Mouse (Mus musculus): Measurements from ENCODE around the gene P2ry10b.

P2ry10b gene

DNA sequence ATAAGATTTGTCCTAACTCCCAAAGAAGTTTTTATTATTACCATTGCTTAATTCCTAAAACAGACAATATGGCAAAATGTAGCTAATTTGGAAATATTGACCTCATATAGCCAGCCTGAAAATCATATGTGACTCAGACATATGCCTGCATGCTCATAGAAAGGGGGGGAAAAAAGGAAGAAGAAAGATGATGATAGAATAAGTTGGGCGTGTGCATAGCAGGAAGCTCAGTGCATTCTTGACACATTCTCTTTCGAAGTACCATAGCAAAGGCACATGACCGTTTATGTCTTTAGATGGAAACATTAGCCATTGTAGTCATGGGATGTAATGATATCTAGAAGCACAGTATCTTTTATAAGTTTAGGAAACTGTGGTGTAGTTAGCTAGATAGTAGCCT lies at the start of gene P2ry10b:
P2ry10b (plus strand) TSS at position 247 of the 400 bp plus-strand sequence.
- no peak for DNase-seq (ENCODE audit: low spot score in 2 of 2)

DNA sequence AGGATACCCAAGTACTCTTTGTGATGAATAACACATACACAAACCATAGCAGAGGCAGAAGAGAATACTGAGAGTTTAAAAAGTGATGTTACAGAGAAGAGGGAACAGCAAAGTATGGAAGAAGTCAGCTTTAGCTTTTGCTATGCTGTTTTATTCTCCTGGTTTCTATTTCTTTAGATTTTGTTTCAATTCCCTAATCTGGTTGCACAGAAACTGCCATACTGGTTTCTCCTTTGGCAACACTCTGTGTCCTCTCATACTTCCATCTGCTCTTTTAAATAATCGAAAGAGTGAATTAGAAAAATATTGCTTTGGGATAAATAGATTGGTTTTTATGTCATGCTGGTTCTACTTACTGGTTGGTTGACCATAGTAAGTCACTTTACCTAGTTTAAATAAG lies 32.4 kb upstream of the P2ry10b start:
- no peak for DNase-seq (ENCODE audit: low spot score in 2 of 2)

DNA sequence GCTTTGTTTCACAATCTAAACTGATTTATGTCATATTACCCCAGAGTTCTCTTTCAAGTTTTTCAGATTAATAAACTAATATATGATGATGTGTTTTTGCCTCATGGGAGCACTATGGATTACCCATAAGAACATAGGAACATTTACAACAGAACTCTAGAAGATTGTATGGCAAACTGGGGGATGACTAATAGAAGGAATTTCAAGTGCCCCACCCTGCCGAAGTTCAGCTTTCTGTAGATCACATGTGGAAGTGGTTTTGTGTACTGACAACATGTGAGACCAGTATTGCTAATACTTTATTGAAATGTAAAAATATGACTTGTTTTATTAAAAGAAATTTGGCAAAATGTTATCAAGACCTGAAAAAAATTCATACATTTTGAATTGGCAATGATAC lies 31.7 kb upstream of the P2ry10b start:
- DNase-seq (ENCODE audit: low spot score in 2 of 2), result no peak

DNA sequence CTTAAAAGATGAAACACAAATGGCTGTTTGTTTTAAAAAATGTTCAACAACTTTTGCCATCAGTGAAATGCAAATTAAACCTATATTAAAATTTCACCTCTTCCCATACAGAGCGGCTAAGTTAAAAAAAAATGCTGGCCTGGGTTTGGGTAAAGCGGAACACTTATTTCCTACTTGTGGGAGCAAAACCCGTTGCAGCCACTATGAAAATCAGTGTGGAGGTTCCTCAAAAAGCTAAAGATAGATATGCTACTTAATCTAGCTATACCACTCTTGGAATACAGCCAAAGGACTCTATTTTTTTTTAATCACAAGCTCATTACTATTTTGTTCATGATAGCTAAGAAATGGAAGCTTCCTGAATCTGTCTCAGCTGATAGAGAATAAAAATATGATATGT lies 5.5 kb upstream of the P2ry10b start:
- DNase-seq (ENCODE audit: low spot score in 2 of 2), result no peak

DNA sequence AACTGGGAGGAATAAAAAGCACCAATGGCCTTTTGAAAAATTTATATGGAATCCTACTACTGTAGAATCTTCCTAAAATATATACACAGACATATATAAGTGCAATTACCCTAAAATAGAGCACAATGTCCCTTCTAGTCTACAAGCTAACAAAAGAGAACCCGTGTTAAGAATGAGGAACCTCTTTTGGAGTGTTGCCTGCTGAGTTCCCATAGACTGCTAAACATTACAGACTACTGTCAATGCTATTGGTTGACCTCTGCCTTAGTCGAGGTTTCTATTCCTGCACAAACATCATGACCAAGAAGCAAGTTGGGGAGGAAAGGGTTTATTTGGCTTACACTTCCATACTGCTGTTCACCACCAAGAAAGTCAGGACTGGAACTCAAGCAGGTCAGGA lies 4.8 kb upstream of the P2ry10b start:
- DNase-seq (ENCODE audit: low spot score in 2 of 2), result no peak

DNA sequence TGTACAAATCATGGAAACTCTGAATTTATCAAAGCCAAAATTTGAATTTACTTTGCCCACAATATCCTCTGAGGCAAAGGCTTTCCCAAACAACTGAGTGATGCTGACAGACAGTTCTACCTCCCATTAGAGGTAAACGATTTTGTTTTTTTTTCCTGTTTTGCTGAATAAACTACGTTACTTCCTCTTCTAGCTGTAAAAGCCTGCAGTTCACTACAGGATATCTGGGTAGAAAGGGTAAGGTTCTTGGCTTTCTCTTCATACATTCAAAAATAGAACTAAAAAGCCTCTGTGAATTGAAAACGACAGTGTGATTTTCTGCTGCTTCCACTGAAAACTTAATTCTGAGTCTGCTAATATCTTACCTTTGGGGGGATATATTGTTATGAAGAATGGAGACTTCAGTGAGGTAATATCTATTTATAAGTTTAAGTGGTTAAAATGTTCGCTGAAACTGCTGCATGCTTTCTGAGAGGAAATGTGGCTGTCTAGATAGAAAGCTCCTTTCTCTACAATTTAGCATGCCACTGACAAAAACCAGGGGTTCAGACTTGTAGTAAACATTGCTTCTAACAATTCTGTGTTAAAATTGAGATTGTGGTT lies 765 bp downstream of the P2ry10b start:
- no peak for DNase-seq (ENCODE audit: low spot score in 2 of 2)

DNA sequence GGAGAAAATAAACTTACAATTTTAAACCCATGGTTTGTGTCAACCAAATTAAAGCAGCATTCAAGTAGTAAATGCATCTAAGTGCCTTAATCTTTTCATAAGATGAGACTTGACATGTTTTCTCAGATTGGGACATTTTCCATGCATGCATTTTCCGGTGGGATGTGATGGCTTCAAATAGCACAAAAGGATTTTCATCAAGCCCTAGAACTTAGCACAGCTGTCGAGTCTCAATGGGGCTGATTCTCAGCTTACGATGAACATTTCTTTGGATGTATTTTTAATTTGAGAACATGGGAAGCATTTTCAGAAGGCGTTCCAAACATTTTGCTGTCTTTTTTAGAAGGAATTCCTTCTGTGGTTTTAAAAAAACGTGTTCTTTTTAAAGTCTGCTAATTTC lies 1.3 kb downstream of the P2ry10b start:
- no peak for DNase-seq (ENCODE audit: low spot score in 2 of 2)

DNA sequence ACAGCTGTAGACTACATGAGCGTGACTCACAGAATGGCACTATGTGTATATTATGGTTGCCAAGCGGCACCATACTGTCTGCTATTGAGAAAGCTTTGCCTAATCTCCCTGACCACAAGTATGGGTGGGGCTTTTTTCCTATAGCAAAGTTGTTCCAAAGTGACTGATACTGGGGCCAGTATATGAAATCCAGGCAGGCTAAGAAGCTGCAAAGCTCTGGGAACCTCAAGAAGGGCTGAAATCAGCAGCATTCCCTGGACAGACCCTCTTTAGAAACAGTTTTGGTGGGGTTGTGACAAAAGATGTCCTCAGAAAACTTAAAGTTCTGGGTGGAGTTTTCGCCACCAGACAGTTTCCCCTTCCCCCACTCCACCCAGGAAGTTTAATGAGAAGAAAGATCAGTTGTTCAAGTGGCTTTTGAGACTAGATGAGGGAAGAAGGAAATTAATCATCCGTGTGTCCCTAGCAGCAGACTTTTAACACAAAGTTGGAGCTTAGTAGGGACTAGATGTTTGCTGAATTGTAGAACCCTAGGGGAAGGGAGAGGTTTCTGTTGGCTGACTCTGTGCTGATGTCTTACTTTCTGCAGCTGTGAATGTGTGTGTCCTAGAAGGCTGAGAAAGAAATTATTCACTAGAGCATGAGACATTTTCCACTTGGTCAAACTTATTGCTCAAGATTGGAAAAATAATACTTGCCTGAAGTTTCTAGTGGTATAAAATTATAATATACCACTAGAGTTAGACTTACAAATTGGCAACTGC lies 2.2 kb downstream of the P2ry10b start:
- DNase-seq (ENCODE audit: low spot score in 2 of 2), result no peak

DNA sequence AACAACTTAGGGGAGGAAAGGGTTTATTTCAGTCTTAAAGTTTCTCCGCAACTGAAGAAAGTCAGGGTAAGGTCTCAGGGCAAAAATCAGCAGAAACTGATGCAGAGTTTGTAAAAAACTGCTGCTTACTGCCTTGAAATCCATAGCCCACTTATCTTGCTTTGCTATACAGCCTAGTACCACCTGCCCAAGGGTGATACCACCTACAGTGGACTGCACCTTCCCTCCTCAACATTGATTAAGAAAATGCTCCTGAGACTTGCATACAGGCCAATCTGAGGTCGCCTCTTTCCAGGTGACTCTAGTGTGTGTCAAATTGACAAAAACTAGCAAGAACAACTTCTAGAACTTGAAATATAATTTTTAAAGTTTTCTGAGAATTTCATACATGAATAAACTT lies 7.3 kb downstream of the P2ry10b start:
- no peak for DNase-seq (ENCODE audit: low spot score in 2 of 2)

DNA sequence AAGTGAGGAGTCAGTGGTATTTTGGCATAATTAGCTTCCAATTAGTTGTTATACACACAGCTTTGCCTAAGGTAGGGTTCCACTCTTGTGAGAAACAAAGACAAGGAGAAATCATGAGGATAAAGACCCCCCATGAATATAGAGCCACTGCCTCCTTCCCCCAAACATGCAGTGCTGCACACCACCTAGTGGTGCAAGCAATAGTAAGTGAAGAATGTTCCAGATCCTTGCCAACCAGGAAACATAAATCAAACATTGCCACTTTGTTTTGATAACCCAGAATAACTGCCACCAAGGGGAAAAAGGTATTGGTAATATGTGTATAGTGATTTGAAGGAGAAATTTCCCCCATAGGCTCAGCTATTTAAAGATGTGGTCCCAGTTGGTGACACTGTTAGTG lies 11.8 kb downstream of the P2ry10b start:
- no peak for DNase-seq (ENCODE audit: low spot score in 2 of 2)

DNA sequence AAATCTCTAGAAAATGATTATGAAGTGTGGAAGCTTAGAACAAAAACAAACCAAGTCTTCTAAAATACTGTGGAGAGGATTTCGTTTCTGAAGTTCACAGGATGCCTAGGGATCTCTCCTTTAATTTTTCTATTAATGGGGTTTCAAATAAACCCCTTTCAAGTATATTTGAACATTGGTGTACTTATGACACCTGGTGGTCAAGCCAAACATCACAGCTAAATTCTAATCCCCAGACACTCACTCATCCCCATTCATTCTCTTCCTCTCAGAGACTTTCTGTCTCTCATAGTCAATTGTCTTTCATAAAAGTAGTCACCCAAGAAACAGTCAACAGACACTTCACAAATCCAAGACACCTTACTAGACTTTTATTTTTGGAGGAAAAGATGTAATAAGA lies 19.6 kb downstream of the P2ry10b start:
- DNase-seq (ENCODE audit: low spot score in 2 of 2), result peak in 1 of 2 experiments; percentile 15

DNA sequence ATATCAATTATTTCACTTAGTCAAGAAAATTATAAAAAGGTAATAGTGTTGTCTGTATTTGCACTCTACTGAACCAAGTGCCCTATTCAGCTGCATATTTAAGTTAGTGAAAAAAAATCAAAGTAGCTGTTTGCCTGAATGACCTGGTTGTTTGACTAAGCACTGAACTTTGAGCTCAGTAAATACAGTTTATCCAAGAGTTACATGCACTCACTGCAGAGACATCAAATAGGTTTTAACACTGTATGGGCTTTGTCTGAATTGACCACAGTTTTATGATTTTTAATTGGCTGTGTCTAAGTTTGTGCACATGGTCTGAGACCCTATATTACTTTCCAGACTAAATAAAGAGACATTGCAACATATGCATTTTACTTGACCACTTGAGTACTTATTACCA lies 20.4 kb downstream of the P2ry10b start:
- DNase-seq (ENCODE audit: low spot score in 2 of 2), result no peak

DNA sequence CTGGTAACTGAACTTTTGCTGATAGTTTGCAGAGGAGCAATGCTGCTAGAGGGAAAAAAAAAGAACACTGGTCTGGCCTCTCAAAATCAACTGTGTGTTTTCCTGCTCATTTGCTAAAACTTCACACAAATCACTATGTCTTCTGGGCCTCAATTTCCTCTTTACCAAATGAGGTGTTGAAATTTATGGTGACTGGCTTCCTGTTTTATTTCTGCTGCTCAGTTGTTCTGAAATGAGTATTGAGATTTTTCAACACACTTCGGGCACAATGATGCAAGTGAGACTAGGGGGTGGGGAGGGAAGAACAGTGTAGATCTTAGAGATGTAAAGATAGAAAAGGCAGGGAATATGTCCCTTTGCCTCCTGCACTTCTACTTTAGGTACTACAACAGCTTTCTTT lies 30.0 kb downstream of the P2ry10b start:
- DNase-seq (ENCODE audit: low spot score in 2 of 2), result no peak

DNA sequence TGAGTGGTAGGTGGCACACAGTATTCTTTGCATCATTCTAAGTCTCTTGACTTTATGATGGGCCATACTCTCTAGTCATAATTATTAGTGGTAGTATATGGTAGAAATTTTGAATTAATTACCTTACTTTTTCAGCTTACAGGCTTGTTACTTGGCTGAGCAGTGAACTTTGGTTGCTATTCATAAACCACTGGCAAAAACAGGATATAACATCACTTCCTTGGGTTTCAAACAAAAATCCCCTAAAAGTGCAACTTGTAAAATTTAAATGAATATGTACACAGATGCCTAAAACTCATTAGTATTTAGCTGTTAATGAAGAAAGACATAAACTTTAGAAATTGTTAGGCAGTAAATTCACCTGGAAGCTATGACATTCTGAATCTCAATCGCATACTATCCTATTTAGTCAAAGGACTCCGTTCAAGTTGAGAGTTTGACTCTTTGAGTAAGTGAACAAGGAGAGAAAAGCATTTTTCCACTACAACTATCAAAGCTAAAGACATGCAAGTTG lies 68.9 kb downstream of the P2ry10b start:
- DNase-seq (ENCODE audit: low spot score in 2 of 2), result no peak
